Mouse (Mus musculus): ENCODE measurements around the gene Dab2ip. TPM values are rescaled to one million over a fixed set of nuclear protein-coding genes. Genes with fewer than 3 reads are reported as not detected.

Gene Dab2ip
- total and polyA plus RNA-seq, 3 experiments: 0.02 to 2.2 (median 0.16) TPM

GRCm38 (mm10) chr2:35589385-35589784 lies 31.3 kb downstream of the Dab2ip start:
- H3K27me3 ChIP-seq (ENCODE audit: insufficient read depth, low read length): peaks cover 36% of the 10 kb centered on the region
- no peak for DNase-seq (ENCODE audit: low spot score)
- H3K4me3 ChIP-seq (ENCODE audit: low read depth, low read length): no peak overlapping the region
- no peak for ATAC-seq (ENCODE audit: extremely low read depth, insufficient number of reproducible peaks, low FRiP score, poor library complexity, severe bottlenecking)
- TF ChIP-seq TAL1 (conservative IDR thresholded peaks at IDR 0.05; ENCODE audit: low read depth, low read length) (no peak), CTCF (IDR thresholded peaks at IDR 0.05; ENCODE audit: low read depth, low read length) (no peak), GATA2 (IDR thresholded peaks at IDR 0.05; ENCODE audit: borderline replicate concordance, low read depth, low read length) (no peak), POLR2AphosphoS5 (IDR thresholded peaks at IDR 0.05; ENCODE audit: insufficient replicate concordance, low read depth, low read length) (no peak), GATA1 (IDR thresholded peaks at IDR 0.05; ENCODE audit: borderline replicate concordance, low read length) (no peak)
- no peaks in the 10 kb centered on the region for H3K9me3 ChIP-seq (replicated peaks)
- H3K4me1 ChIP-seq (ENCODE audit: insufficient read depth, low read depth, low read length): no peaks in the 10 kb centered on the region
- no peaks in the 10 kb centered on the region for H3K36me3 ChIP-seq (replicated peaks)

- H3K27me3 ChIP-seq (ENCODE audit: insufficient read depth, low read length): peaks cover 40% of the 10 kb centered on the region
- no peak overlapping the region for H3K4me3 ChIP-seq (ENCODE audit: low read depth, low read length)
- H3K9me3 ChIP-seq (replicated peaks): no peaks in the 10 kb centered on the region
- ATAC-seq (ENCODE audit: extremely low read depth, insufficient number of reproducible peaks, low FRiP score, poor library complexity, severe bottlenecking) (no peak), DNase-seq (ENCODE audit: low spot score) (no peak)
- H3K36me3 ChIP-seq (replicated peaks): no peaks in the 10 kb centered on the region
- H3K4me1 ChIP-seq (ENCODE audit: insufficient read depth, low read depth, low read length): no peaks in the 10 kb centered on the region
- TF ChIP-seq POLR2AphosphoS5 (IDR thresholded peaks at IDR 0.05; ENCODE audit: insufficient replicate concordance, low read depth, low read length) (no peak), GATA2 (IDR thresholded peaks at IDR 0.05; ENCODE audit: borderline replicate concordance, low read depth, low read length) (no peak), TAL1 (conservative IDR thresholded peaks at IDR 0.05; ENCODE audit: low read depth, low read length) (no peak), GATA1 (IDR thresholded peaks at IDR 0.05; ENCODE audit: borderline replicate concordance, low read length) (no peak), CTCF (IDR thresholded peaks at IDR 0.05; ENCODE audit: low read depth, low read length) (no peak)
Measured at GRCm38 (mm10) chr2:35589800-35590199, 31.7 kb downstream of the Dab2ip start.

- Histone ChIP-seq H3K27me3 (ENCODE audit: insufficient read depth, low read length) (peaks cover 44% of the 10 kb centered on the region), H3K9me3 (replicated peaks) (no peaks in the 10 kb centered on the region), H3K36me3 (replicated peaks) (no peaks in the 10 kb centered on the region), H3K4me3 (ENCODE audit: low read depth, low read length) (no peak overlapping the region), H3K4me1 (ENCODE audit: insufficient read depth, low read depth, low read length) (no peaks in the 10 kb centered on the region)
- DNase-seq (ENCODE audit: low spot score) (no peak), ATAC-seq (ENCODE audit: extremely low read depth, insufficient number of reproducible peaks, low FRiP score, poor library complexity, severe bottlenecking) (no peak)
- TF ChIP-seq GATA1 (IDR thresholded peaks at IDR 0.05; ENCODE audit: borderline replicate concordance, low read length): no peak
- no peak for TF ChIP-seq GATA2 (IDR thresholded peaks at IDR 0.05; ENCODE audit: borderline replicate concordance, low read depth, low read length)
- TF ChIP-seq CTCF (IDR thresholded peaks at IDR 0.05; ENCODE audit: low read depth, low read length): no peak
- TF ChIP-seq POLR2AphosphoS5 (IDR thresholded peaks at IDR 0.05; ENCODE audit: insufficient replicate concordance, low read depth, low read length): no peak
- TF ChIP-seq TAL1 (conservative IDR thresholded peaks at IDR 0.05; ENCODE audit: low read depth, low read length): no peak
Measured at GRCm38 (mm10) chr2:35591961-35592724, 34.1 kb downstream of the Dab2ip start.

GRCm38 (mm10) chr2:35592725-35593392 lies 34.8 kb downstream of the Dab2ip start:
- H3K9me3 ChIP-seq (replicated peaks): no peaks in the 10 kb centered on the region
- no peak overlapping the region for H3K4me3 ChIP-seq (ENCODE audit: low read depth, low read length)
- H3K27me3 ChIP-seq (ENCODE audit: insufficient read depth, low read length): peaks cover 39% of the 10 kb centered on the region
- DNase-seq (ENCODE audit: low spot score) (no peak), ATAC-seq (ENCODE audit: extremely low read depth, insufficient number of reproducible peaks, low FRiP score, poor library complexity, severe bottlenecking) (no peak)
- no peaks in the 10 kb centered on the region for H3K4me1 ChIP-seq (ENCODE audit: insufficient read depth, low read depth, low read length)
- no peaks in the 10 kb centered on the region for H3K36me3 ChIP-seq (replicated peaks)
- TF ChIP-seq TAL1 (conservative IDR thresholded peaks at IDR 0.05; ENCODE audit: low read depth, low read length) (no peak), POLR2AphosphoS5 (IDR thresholded peaks at IDR 0.05; ENCODE audit: insufficient replicate concordance, low read depth, low read length) (no peak), CTCF (IDR thresholded peaks at IDR 0.05; ENCODE audit: low read depth, low read length) (no peak), GATA1 (IDR thresholded peaks at IDR 0.05; ENCODE audit: borderline replicate concordance, low read length) (no peak), GATA2 (IDR thresholded peaks at IDR 0.05; ENCODE audit: borderline replicate concordance, low read depth, low read length) (no peak)

GRCm38 (mm10) chr2:35593889-35594288 lies 35.8 kb downstream of the Dab2ip start:
- peaks cover 34% of the 10 kb centered on the region for H3K27me3 ChIP-seq (ENCODE audit: insufficient read depth, low read length)
- H3K36me3 ChIP-seq (replicated peaks): no peaks in the 10 kb centered on the region
- no peaks in the 10 kb centered on the region for H3K4me1 ChIP-seq (ENCODE audit: insufficient read depth, low read depth, low read length)
- ATAC-seq (ENCODE audit: extremely low read depth, insufficient number of reproducible peaks, low FRiP score, poor library complexity, severe bottlenecking) (no peak), DNase-seq (ENCODE audit: low spot score) (no peak)
- H3K4me3 ChIP-seq (ENCODE audit: low read depth, low read length): no peak overlapping the region
- TF ChIP-seq POLR2AphosphoS5 (IDR thresholded peaks at IDR 0.05; ENCODE audit: insufficient replicate concordance, low read depth, low read length) (no peak), TAL1 (conservative IDR thresholded peaks at IDR 0.05; ENCODE audit: low read depth, low read length) (no peak), GATA2 (IDR thresholded peaks at IDR 0.05; ENCODE audit: borderline replicate concordance, low read depth, low read length) (no peak), GATA1 (IDR thresholded peaks at IDR 0.05; ENCODE audit: borderline replicate concordance, low read length) (no peak), CTCF (IDR thresholded peaks at IDR 0.05; ENCODE audit: low read depth, low read length) (no peak)
- no peaks in the 10 kb centered on the region for H3K9me3 ChIP-seq (replicated peaks)

- H3K36me3 ChIP-seq (replicated peaks): no peaks in the 10 kb centered on the region
- no peak for ATAC-seq (ENCODE audit: extremely low read depth, insufficient number of reproducible peaks, low FRiP score, poor library complexity, severe bottlenecking)
- no peak for TF ChIP-seq POLR2AphosphoS5 (IDR thresholded peaks at IDR 0.05; ENCODE audit: insufficient replicate concordance, low read depth, low read length)
- TF ChIP-seq GATA1 (IDR thresholded peaks at IDR 0.05; ENCODE audit: borderline replicate concordance, low read length): no peak
- TF ChIP-seq GATA2 (IDR thresholded peaks at IDR 0.05; ENCODE audit: borderline replicate concordance, low read depth, low read length): no peak
- no peak for TF ChIP-seq TAL1 (conservative IDR thresholded peaks at IDR 0.05; ENCODE audit: low read depth, low read length)
- no peak for TF ChIP-seq CTCF (IDR thresholded peaks at IDR 0.05; ENCODE audit: low read depth, low read length)
- no peaks in the 10 kb centered on the region for H3K9me3 ChIP-seq (replicated peaks)
- H3K4me3 ChIP-seq (ENCODE audit: low read depth, low read length): no peak overlapping the region
- no peak for DNase-seq (ENCODE audit: low spot score)
- H3K4me1 ChIP-seq (ENCODE audit: insufficient read depth, low read depth, low read length): no peaks in the 10 kb centered on the region
- H3K27me3 ChIP-seq (ENCODE audit: insufficient read depth, low read length): peaks cover 28% of the 10 kb centered on the region
Measured at GRCm38 (mm10) chr2:35595102-35595501, 37.0 kb downstream of the Dab2ip start.

Measured in G1E (cell line).